In the genomic region with DNA sequence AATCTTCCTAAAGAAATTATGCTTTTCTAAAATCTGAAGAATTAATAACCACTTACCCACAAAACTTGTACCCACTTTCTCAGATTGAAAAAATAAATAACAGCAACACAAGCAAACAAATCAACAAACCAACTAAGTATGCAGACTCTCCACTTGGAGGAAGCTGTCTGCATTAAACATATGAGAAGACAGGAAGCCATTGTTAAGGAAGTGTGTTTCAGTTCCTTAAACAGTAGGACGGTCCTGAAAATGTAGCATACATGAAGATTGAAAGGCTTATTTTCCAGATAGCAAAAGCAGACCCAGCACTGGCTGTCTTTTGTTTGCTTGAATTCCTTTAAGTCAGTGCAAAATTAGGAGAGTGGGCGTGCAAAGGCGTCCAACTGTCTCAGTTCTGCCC, we compare ENCODE assay signal across 32 mouse cellular contexts.
"Had no signal": no experiment of that assay in that cellular context is flagged by ENCODE, and none has a peak within 500 bp of the region (broad histone marks: within the 10 kb centered on the region; RNA-seq: fewer than 3 reads in every experiment).

No protein-coding gene starts in this region.

- H3K27me3 ChIP-seq: limb, embryonic 12.5 days; limb, embryonic 13.5 days; limb, embryonic 15.5 days; liver, embryonic 12.5 days; liver, embryonic 13.5 days; liver, embryonic 15.5 days; lung, embryonic 15.5 days; megakaryocyte, embryonic 14.5 days; midbrain, embryonic 12.5 days; midbrain, embryonic 13.5 days; midbrain, embryonic 15.5 days; neural tube, embryonic 12.5 days had no signal

- ATAC-seq: liver, embryonic 12.5 days; liver, postnatal 0 days; lung, postnatal 0 days; midbrain, embryonic 13.5 days; midbrain, embryonic 15.5 days; midbrain, embryonic 16.5 days had no signal

- H3K4me1 ChIP-seq: limb, embryonic 10.5 days; limb, embryonic 12.5 days; limb, embryonic 13.5 days; limb, embryonic 15.5 days; liver, embryonic 12.5 days; liver, embryonic 13.5 days; liver, embryonic 15.5 days; lung, embryonic 15.5 days; megakaryocyte, embryonic 14.5 days; midbrain, embryonic 10.5 days; midbrain, embryonic 12.5 days; midbrain, embryonic 13.5 days; midbrain, embryonic 15.5 days; neural tube, embryonic 12.5 days had no signal

- DNase-seq: left cerebral cortex, postnatal 4 days; liver; liver, embryonic 13.5 days; liver, postnatal 0 days; lung, adult 18-20 months; lung, adult 2 months; lung, embryonic 14.5 days; lung, postnatal 10 days; lung, postnatal 14 days; lung, postnatal 36 days; lung, postnatal 4 days; midbrain, embryonic 14.5 days had no signal

- H3K4me3 ChIP-seq: limb, embryonic 10.5 days; limb, embryonic 12.5 days; limb, embryonic 13.5 days; limb, embryonic 15.5 days; liver, embryonic 12.5 days; liver, embryonic 13.5 days; liver, embryonic 15.5 days; lung, embryonic 15.5 days; megakaryocyte, embryonic 14.5 days; midbrain, embryonic 10.5 days; midbrain, embryonic 12.5 days; midbrain, embryonic 13.5 days; midbrain, embryonic 15.5 days; myocyte; neural tube, embryonic 12.5 days had no signal

- H3K9ac ChIP-seq: limb, embryonic 12.5 days; limb, embryonic 13.5 days; limb, embryonic 15.5 days; liver, embryonic 12.5 days; liver, embryonic 13.5 days; liver, embryonic 14.5 days; liver, embryonic 15.5 days; liver, postnatal 0 days; lung, embryonic 14.5 days; lung, embryonic 15.5 days; midbrain, embryonic 12.5 days; midbrain, embryonic 13.5 days; midbrain, embryonic 15.5 days; neural tube, embryonic 12.5 days had no signal

- H3K9me3 ChIP-seq: limb, embryonic 10.5 days; limb, embryonic 12.5 days; limb, embryonic 13.5 days; limb, embryonic 15.5 days; liver, embryonic 12.5 days; liver, embryonic 13.5 days; liver, embryonic 15.5 days; lung, embryonic 15.5 days; midbrain, embryonic 10.5 days; midbrain, embryonic 12.5 days; midbrain, embryonic 13.5 days; midbrain, embryonic 15.5 days; neural tube, embryonic 12.5 days had no signal

- H3K27ac ChIP-seq: limb, embryonic 10.5 days; limb, embryonic 12.5 days; limb, embryonic 13.5 days; limb, embryonic 15.5 days; liver, embryonic 12.5 days; liver, embryonic 13.5 days; liver, embryonic 14.5 days; liver, embryonic 15.5 days; lung, embryonic 15.5 days; macrophage; midbrain, embryonic 10.5 days; midbrain, embryonic 12.5 days; midbrain, embryonic 13.5 days; midbrain, embryonic 15.5 days; neural tube, embryonic 12.5 days had no signal

- H3K36me3 ChIP-seq: limb, embryonic 10.5 days; limb, embryonic 12.5 days; limb, embryonic 13.5 days; limb, embryonic 15.5 days; liver, embryonic 12.5 days; liver, embryonic 13.5 days; liver, embryonic 15.5 days; lung, embryonic 15.5 days; midbrain, embryonic 10.5 days; midbrain, embryonic 12.5 days; midbrain, embryonic 13.5 days; midbrain, embryonic 15.5 days; neural tube, embryonic 12.5 days had no signal

- H3K4me2 ChIP-seq: limb, embryonic 12.5 days; limb, embryonic 13.5 days; limb, embryonic 15.5 days; liver, embryonic 11.5 days; liver, embryonic 12.5 days; liver, embryonic 13.5 days; liver, embryonic 15.5 days; lung, embryonic 14.5 days; lung, embryonic 15.5 days; midbrain, embryonic 11.5 days; midbrain, embryonic 12.5 days; midbrain, embryonic 13.5 days; midbrain, embryonic 15.5 days; neural tube, embryonic 12.5 days had no signal
